Mouse (Mus musculus) forebrain, embryonic 14.5 days (tissue): Measurements from ENCODE around the gene Ccdc85c. TPM values are rescaled to one million over a fixed set of nuclear protein-coding genes. Genes with fewer than 3 reads are reported as not detected.

Source experiments
- ATAC-seq: fragments of 200-750 bp; cut with Nextera tagmentation; 2 replicates; pipeline ENCODE4 v1.8.0; 2017; ENCODE audit warnings: mild to moderate bottlenecking, moderate library complexity
- DNase-seq: peaks from one replicate; pipeline ENCODE4 v3.0.0-alpha.2; 2015; ENCODE audit warnings: low spot score
- H3K27ac ChIP-seq: fragments of 300-500 bp; sonication (generic); 2 replicates; pipeline ENCODE4 v1.5.1; 2014; ENCODE audit warnings: low read depth, mild to moderate bottlenecking, control low read depth, low read length, moderate library complexity
- H3K27me3 ChIP-seq: fragments of 300-500 bp; sonication (generic); replicated peaks from 2 replicates; pipeline ENCODE4 v1.6.1; 2014; ENCODE audit warnings: low read length, control low read depth, mixed read lengths; ENCODE audit not compliant: control insufficient read depth, insufficient read depth
- H3K36me3 ChIP-seq: fragments of 300-500 bp; sonication (generic); 2 replicates; pipeline ENCODE4 v1.6.1; 2014; ENCODE audit warnings: low read length, control low read depth; ENCODE audit not compliant: control insufficient read depth, insufficient read depth
- H3K4me1 ChIP-seq: fragments of 300-500 bp; sonication (generic); 2 replicates; pipeline ENCODE4 v1.6.1; 2014; ENCODE audit warnings: antibody characterized with exemption, low read length, control low read depth; ENCODE audit not compliant: control insufficient read depth, insufficient read depth
- H3K4me2 ChIP-seq: fragments of 300-500 bp; sonication (generic); 2 replicates; pipeline ENCODE4 v1.6.1; 2014; ENCODE audit warnings: mild to moderate bottlenecking, control low read depth, low read length
- H3K4me3 ChIP-seq: fragments of 300-500 bp; sonication (generic); 2 replicates; pipeline ENCODE4 v1.5.1; 2014; ENCODE audit warnings: low read depth, low read length, control low read depth
- H3K9ac ChIP-seq: fragments of 300-500 bp; sonication (generic); 2 replicates; pipeline ENCODE4 v1.6.1; 2014; ENCODE audit warnings: mild to moderate bottlenecking, low read length, control low read depth, moderate library complexity
- H3K9me3 ChIP-seq: fragments of 300-500 bp; sonication (generic); replicated peaks from 2 replicates; pipeline ENCODE4 v1.6.1; 2016; ENCODE audit warnings: low read length, control low read depth, mixed read lengths; ENCODE audit not compliant: control insufficient read depth
- WGBS: fragments of 180-500 bp; shearing (Covaris S2); extraction: QIAGEN DNeasy Blood & Tissue Kit; methylation state at CpG from one replicate; pipeline ENCODE4 v1.1.7; 2014; 5-methylcytosine and 5-hydroxymethylcytosine counted together
- polyA plus RNA-seq: library from polyadenylated mRNA; unstranded; fragments of >200 nt; fragmentation: Nextera tagmentation; extraction: Ambion mirVana; gene quantifications from 2 replicates; pipeline ENCODE4 v1.2.1, GENCODE M21; 2014

Gene Ccdc85c
- polyA plus RNA-seq, 1 experiment from 2014 or later, result 14.5 TPM

GRCm38 (mm10) chr12:108231901-108232300 lies 43.3 kb downstream of the Ccdc85c start:
- H3K36me3 ChIP-seq, result no peaks in the 10 kb centered on the region
- H3K9me3 ChIP-seq, result no peaks in the 10 kb centered on the region
- ATAC-seq (0 out of 2 replicates have a peak, but pooled peaks have one; percentile 13), DNase-seq (peak; percentile 39)
- no peak overlapping the region; the same call in 1 of the 2 replicates for H3K9ac ChIP-seq
- 26% methylated on average over 9 of the region's 9 CpGs for WGBS
- no peak overlapping the region for H3K4me2 ChIP-seq
- no peaks in the 10 kb centered on the region for H3K27me3 ChIP-seq
- peaks cover 18% of the 10 kb centered on the region for H3K4me1 ChIP-seq
- no peak overlapping the region for H3K4me3 ChIP-seq
- peak overlapping the region; percentile 63 for H3K27ac ChIP-seq

GRCm38 (mm10) chr12:108230821-108231794 lies 44.1 kb downstream of the Ccdc85c start:
- Histone ChIP-seq H3K4me3 (no peak overlapping the region), H3K4me2 (no peak overlapping the region), H3K36me3 (no peaks in the 10 kb centered on the region), H3K4me1 (peaks cover 16% of the 10 kb centered on the region), H3K27me3 (no peaks in the 10 kb centered on the region), H3K9ac (no peak overlapping the region; the same call in 1 of the 2 replicates), H3K9me3 (no peaks in the 10 kb centered on the region), H3K27ac (peak overlapping the region; percentile 63)
- ATAC-seq (peak; percentile 64), DNase-seq (peak; percentile 79)
- WGBS, result 48% methylated on average over 17 of the region's 18 CpGs

- Histone ChIP-seq H3K27ac (no peak overlapping the region), H3K4me1 (peaks cover 18% of the 10 kb centered on the region), H3K9me3 (no peaks in the 10 kb centered on the region), H3K4me2 (no peak overlapping the region), H3K4me3 (no peak overlapping the region), H3K27me3 (no peaks in the 10 kb centered on the region), H3K9ac (no peak overlapping the region), H3K36me3 (no peaks in the 10 kb centered on the region)
- ATAC-seq (no peak), DNase-seq (no peak)
- WGBS, result 83% methylated on average over 12 of the region's 12 CpGs
Measured at GRCm38 (mm10) chr12:108230077-108230476, 45.1 kb downstream of the Ccdc85c start.

- peaks cover 31% of the 10 kb centered on the region for H3K4me1 ChIP-seq
- no peaks in the 10 kb centered on the region for H3K9me3 ChIP-seq
- no peak overlapping the region for H3K9ac ChIP-seq
- H3K36me3 ChIP-seq, result no peaks in the 10 kb centered on the region
- DNase-seq (no peak), ATAC-seq (no peak)
- WGBS, result 88% methylated on average over 16 of the region's 16 CpGs
- H3K4me2 ChIP-seq, result no peak overlapping the region
- no peaks in the 10 kb centered on the region for H3K27me3 ChIP-seq
- no peak overlapping the region for H3K27ac ChIP-seq
- H3K4me3 ChIP-seq, result no peak overlapping the region
Measured at GRCm38 (mm10) chr12:108227527-108227926, 47.7 kb downstream of the Ccdc85c start.

GRCm38 (mm10) chr12:108226941-108227340 lies 48.3 kb downstream of the Ccdc85c start:
- Histone ChIP-seq H3K4me2 (no peak overlapping the region), H3K4me1 (peaks cover 26% of the 10 kb centered on the region), H3K9me3 (no peaks in the 10 kb centered on the region), H3K27ac (no peak overlapping the region), H3K27me3 (no peaks in the 10 kb centered on the region), H3K4me3 (no peak overlapping the region), H3K36me3 (no peaks in the 10 kb centered on the region), H3K9ac (no peak overlapping the region)
- ATAC-seq (no peak), DNase-seq (no peak)
- 90% methylated on average over 12 of the region's 12 CpGs for WGBS

GRCm38 (mm10) chr12:108226216-108226615 lies 49.0 kb downstream of the Ccdc85c start:
- Histone ChIP-seq H3K4me3 (no peak overlapping the region), H3K27ac (no peak overlapping the region), H3K9me3 (no peaks in the 10 kb centered on the region), H3K36me3 (no peaks in the 10 kb centered on the region), H3K9ac (peak overlapping the region; percentile 29; the same call in 1 of the 2 replicates), H3K27me3 (no peaks in the 10 kb centered on the region), H3K4me1 (peaks cover 28% of the 10 kb centered on the region), H3K4me2 (no peak overlapping the region)
- DNase-seq (no peak), ATAC-seq (no peak)
- 77% methylated on average over 13 of the region's 13 CpGs for WGBS

- no peak for ATAC-seq
Measured at GRCm38 (mm10) chr12:108225781-108226180, 49.4 kb downstream of the Ccdc85c start.

GRCm38 (mm10) chr12:108223357-108223756 lies 51.9 kb downstream of the Ccdc85c start:
- DNase-seq, result no peak
- 30% methylated on average over 7 of the region's 8 CpGs for WGBS
- ATAC-seq, result no peak

More at GRCm38 (mm10) chr12:108225781-108226180, 49.4 kb downstream of the Ccdc85c start:
- H3K36me3 ChIP-seq, result no peaks in the 10 kb centered on the region
- no peaks in the 10 kb centered on the region for H3K9me3 ChIP-seq
- H3K27me3 ChIP-seq, result no peaks in the 10 kb centered on the region
- H3K4me2 ChIP-seq, result no peak overlapping the region
- no peak for DNase-seq
- WGBS, result 51% methylated on average over 6 of the region's 7 CpGs
- H3K27ac ChIP-seq, result no peak overlapping the region
- no peak overlapping the region for H3K4me3 ChIP-seq
- peak overlapping the region; percentile 29; the same call in 1 of the 2 replicates for H3K9ac ChIP-seq
- peaks cover 29% of the 10 kb centered on the region for H3K4me1 ChIP-seq

GRCm38 (mm10) chr12:108221712-108222111 lies 53.5 kb downstream of the Ccdc85c start:
- Histone ChIP-seq H3K4me1 (peaks cover 56% of the 10 kb centered on the region), H3K9me3 (no peaks in the 10 kb centered on the region), H3K9ac (no peak overlapping the region), H3K27me3 (no peaks in the 10 kb centered on the region), H3K4me3 (no peak overlapping the region), H3K36me3 (no peaks in the 10 kb centered on the region), H3K27ac (no peak overlapping the region), H3K4me2 (no peak overlapping the region)
- no peak for ATAC-seq
- WGBS, result 83% methylated on average over 7 of the region's 7 CpGs
- DNase-seq, result no peak

More at GRCm38 (mm10) chr12:108223357-108223756, 51.9 kb downstream of the Ccdc85c start:
- Histone ChIP-seq H3K4me1 (peaks cover 50% of the 10 kb centered on the region), H3K9ac (no peak overlapping the region), H3K4me2 (no peak overlapping the region), H3K27ac (no peak overlapping the region), H3K36me3 (no peaks in the 10 kb centered on the region), H3K9me3 (no peaks in the 10 kb centered on the region), H3K27me3 (no peaks in the 10 kb centered on the region), H3K4me3 (no peak overlapping the region)
